Mouse (Mus musculus) kidney, postnatal 14 days (tissue): Measurements from ENCODE around the gene Gapvd1.
A peak's percentile ranks its signal among the peaks of the same experiment; 100 is the strongest.

Source experiments
- DNase-seq: peaks from one replicate; pipeline ENCODE4 v3.0.0; 2022; ENCODE audit warnings: mixed read lengths

Gene Gapvd1

GRCm38 (mm10) chr2:34632051-34632450 is 123.0 kb downstream of the Gapvd1 start:
- DNase-seq, result peak; percentile 44

- DNase-seq, result no peak
These were observed 124.6 kb downstream of the Gapvd1 start for GRCm38 (mm10) chr2:34630445-34630844.

GRCm38 (mm10) chr2:34629758-34630157 is 125.3 kb downstream of the Gapvd1 start:
- DNase-seq, result no peak

- DNase-seq, result no peak
These were observed 126.0 kb downstream of the Gapvd1 start for GRCm38 (mm10) chr2:34628903-34629540.

GRCm38 (mm10) chr2:34627328-34628226 is 127.5 kb downstream of the Gapvd1 start:
- no peak for DNase-seq
